Mouse (Mus musculus): ENCODE results near the gene Ash1l. TPM values are rescaled to one million over a fixed set of nuclear protein-coding genes. Genes with fewer than 3 reads are reported as not detected.
"Not testable (repeated sequence)": the region's sequence is repeated elsewhere in the genome, so short reads cannot be mapped to it uniquely, and the experiment has no call there.

The Ash1l gene
- polyA plus RNA-seq, 1 experiment from 2014 or later: 15.9 TPM

DNA sequence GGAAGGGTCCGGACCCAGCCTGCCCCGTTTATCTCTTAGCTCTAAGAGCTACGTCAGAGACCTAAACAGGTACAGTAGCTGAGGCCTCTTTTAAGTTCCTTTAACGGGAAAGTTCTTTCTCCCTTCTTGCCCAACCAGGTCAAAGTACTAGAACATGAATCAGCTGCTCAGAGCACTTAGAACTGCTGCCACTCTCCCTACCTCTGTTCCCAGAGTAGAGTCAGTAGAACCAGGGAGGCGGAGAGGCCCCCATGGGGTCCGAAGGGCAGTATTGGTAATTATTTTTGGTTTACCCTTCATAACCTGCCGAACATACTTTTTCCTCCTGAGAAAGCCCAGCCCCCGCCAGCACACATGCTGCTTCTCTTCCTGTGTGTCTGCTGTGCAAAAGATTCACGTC, 127.0 kb downstream of the Ash1l start:
- ATAC-seq (ENCODE audit: insufficient number of reproducible peaks, low FRiP score): no peak
- H3K9me3 ChIP-seq (replicated peaks): no peaks in the 10 kb centered on the region
- no peak overlapping the region for H3K4me3 ChIP-seq
- WGBS: 88% methylated on average over 9 of the region's 9 CpGs
- H3K27ac ChIP-seq (ENCODE audit: poor library complexity, severe bottlenecking): no peak overlapping the region
- H3K4me1 ChIP-seq (replicated peaks): no peaks in the 10 kb centered on the region
- H3K4me2 ChIP-seq: no peak overlapping the region
- peaks cover 82% of the 10 kb centered on the region for H3K36me3 ChIP-seq
- no peak overlapping the region for H3K9ac ChIP-seq
- no peaks in the 10 kb centered on the region for H3K27me3 ChIP-seq (replicated peaks)

DNA sequence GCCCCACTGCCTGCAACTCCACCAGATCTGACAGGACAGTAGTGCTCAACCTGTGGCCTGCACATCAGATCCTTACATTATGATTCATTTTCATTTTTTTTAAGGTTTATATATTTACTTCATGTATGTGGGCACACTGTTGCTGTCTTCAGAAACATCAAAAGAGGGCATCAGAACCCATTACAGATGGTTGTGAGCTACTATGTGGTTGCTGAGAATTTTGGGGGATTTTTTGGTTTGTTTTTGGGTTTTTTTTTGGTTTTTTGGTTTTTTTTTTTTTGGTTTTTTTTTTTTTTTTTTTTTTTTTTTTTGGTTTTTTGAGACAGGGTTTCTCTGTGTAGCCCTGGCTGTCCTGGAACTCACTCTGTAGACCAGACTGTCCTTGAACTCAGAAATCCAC, 131.9 kb downstream of the Ash1l start:
- not testable (repeated sequence) for H3K27me3 ChIP-seq (replicated peaks); H3K4me1 ChIP-seq (replicated peaks); H3K4me3 ChIP-seq; H3K27ac ChIP-seq (ENCODE audit: poor library complexity, severe bottlenecking); ATAC-seq (ENCODE audit: insufficient number of reproducible peaks, low FRiP score); H3K9me3 ChIP-seq (replicated peaks); H3K9ac ChIP-seq; H3K4me2 ChIP-seq
- peaks cover 52% of the 10 kb centered on the region for H3K36me3 ChIP-seq

DNA sequence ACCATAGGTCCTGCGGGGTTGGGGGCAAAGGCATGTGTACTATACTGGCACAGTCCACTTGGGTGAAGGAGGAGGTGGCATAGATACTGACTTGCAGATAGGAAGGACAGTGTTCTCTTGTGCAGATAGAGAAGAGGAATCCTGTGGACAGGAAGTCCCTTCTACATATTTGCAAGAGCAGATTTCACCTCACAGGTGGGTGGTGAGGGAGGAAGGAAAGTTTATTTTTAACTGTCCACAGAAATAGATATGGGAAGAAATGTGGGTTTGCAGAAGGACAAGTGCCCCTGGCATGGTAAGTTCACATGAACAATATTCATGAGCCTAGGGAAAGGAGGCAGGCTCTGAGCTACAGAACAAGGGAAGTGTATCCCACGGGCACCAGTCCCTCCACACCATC, 133.7 kb downstream of the Ash1l start:
- H3K9me3 ChIP-seq (replicated peaks): no peaks in the 10 kb centered on the region
- WGBS: 72% methylated on average over 2 of the region's 2 CpGs
- no peak overlapping the region for H3K27ac ChIP-seq (ENCODE audit: poor library complexity, severe bottlenecking)
- no peak overlapping the region for H3K4me2 ChIP-seq
- H3K4me3 ChIP-seq: no peak overlapping the region
- H3K27me3 ChIP-seq (replicated peaks): peaks cover 9% of the 10 kb centered on the region; the same call in 1 of the 2 replicates
- no peak for ATAC-seq (ENCODE audit: insufficient number of reproducible peaks, low FRiP score)
- peaks cover 37% of the 10 kb centered on the region for H3K36me3 ChIP-seq
- no peak overlapping the region for H3K9ac ChIP-seq
- peaks cover 24% of the 10 kb centered on the region for H3K4me1 ChIP-seq (replicated peaks)

DNA sequence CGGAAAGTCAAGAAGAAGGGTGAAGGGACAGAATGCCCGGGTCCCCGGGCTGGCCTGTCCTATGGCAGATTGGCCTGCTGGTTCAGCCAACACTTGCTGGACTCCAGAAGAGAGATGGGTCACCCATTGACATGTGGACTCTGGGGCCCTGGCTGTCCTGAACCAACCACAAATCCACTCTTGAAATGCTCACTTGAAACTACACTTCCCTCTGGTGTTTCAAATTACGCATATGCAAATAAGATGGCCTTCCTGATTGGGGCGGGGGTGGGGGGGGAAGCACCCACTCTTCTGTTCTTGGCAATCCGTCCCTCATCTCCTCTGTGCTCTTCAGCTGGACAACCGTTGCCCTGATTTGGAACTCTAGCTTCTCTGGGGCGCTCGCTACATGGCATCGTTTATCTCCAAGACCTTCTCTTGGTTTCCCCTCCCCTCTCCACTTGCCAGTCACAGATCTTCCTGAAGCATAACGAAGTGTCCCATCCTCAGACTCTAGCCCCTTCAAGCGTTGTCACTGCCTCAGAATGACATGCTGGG, 134.3 kb downstream of the Ash1l start:
- 80% methylated on average over 12 of the region's 12 CpGs for WGBS
- no peak for ATAC-seq (ENCODE audit: insufficient number of reproducible peaks, low FRiP score)

DNA sequence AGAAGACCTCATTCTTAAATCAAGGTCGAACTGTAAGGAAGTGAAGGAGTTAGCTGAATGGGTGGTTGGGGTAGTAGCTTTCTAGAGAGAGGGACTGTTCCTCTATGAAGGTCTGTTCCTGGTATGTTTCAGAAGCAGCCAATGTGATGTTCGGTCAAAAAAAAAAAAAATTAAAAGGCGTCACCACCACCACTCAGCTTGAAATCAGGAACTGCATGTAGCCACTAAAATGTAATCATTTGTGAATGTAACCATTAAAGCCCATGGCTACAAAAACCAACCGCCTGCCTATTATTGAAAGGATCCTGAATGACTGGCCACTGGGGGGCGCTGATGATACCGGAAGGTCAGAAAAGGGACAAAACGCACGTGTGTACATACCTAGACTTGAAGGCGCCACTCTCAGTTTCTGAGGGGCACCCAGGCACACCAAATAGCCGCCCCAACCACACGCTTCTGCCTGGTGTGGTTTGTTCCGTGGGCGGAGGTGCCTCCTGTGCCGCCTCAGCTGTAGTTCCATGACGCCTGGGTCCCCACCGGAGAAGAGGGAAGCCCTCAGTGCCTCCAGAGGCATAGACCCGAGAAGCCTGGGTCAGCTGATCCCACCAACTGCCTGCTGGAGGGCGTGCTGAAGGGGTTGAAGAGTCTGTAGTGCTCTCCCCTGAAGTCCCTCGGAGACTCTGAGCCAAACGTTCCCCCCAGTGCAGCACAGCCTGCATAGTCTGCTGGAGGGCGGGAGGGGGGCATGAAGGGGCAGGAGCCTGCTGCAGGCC, 137.1 kb downstream of the Ash1l start:
- H3K9me3 ChIP-seq (replicated peaks): no peaks in the 10 kb centered on the region
- WGBS: 22% methylated on average over 21 of the region's 21 CpGs
- peaks cover 35% of the 10 kb centered on the region for H3K4me1 ChIP-seq (replicated peaks)
- H3K27me3 ChIP-seq (replicated peaks): peaks cover 19% of the 10 kb centered on the region
- H3K4me2 ChIP-seq: peak overlapping the region; percentile 55
- no peak for ATAC-seq (ENCODE audit: insufficient number of reproducible peaks, low FRiP score)
- no peak overlapping the region for H3K9ac ChIP-seq
- peak overlapping the region; percentile 3; the same call in 1 of the 2 replicates for H3K4me3 ChIP-seq
- no peak overlapping the region for H3K27ac ChIP-seq (ENCODE audit: poor library complexity, severe bottlenecking)
- H3K36me3 ChIP-seq: peaks cover 18% of the 10 kb centered on the region

More for the DNA sequence above, 134.3 kb downstream of the Ash1l start:
- H3K27me3 ChIP-seq (replicated peaks): peaks cover 9% of the 10 kb centered on the region; the same call in 1 of the 2 replicates
- no peaks in the 10 kb centered on the region for H3K9me3 ChIP-seq (replicated peaks)
- no peak overlapping the region for H3K9ac ChIP-seq
- no peak overlapping the region for H3K27ac ChIP-seq (ENCODE audit: poor library complexity, severe bottlenecking)
- H3K4me3 ChIP-seq: no peak overlapping the region
- H3K4me2 ChIP-seq: no peak overlapping the region
- peaks cover 31% of the 10 kb centered on the region for H3K36me3 ChIP-seq
- H3K4me1 ChIP-seq (replicated peaks): peaks cover 29% of the 10 kb centered on the region

DNA sequence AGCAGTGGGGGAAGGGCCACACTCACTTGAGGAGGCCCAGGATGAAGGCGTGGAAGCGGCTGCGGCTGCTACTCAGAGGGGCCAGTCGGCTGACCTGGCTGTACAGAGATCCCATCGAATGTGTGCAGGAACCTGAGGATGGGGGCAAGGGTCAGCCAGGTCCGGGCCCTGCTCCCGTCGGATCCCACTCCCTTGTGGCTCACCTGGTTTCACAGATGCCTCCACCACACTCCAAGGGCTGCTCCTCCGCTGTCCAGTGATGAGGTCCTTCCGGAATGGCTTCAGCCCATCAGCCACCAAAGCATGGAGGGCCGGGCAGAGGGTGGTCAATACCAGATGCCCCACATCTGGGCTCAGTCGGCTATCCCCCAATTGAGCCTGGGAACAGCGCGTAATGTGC, 138.6 kb downstream of the Ash1l start:
- WGBS: 55% methylated on average over 14 of the region's 14 CpGs
- peaks cover 39% of the 10 kb centered on the region for H3K4me1 ChIP-seq (replicated peaks)
- no peaks in the 10 kb centered on the region for H3K9me3 ChIP-seq (replicated peaks)
- peak overlapping the region; percentile 97 for H3K4me2 ChIP-seq
- H3K36me3 ChIP-seq: peaks cover 20% of the 10 kb centered on the region
- ATAC-seq (ENCODE audit: insufficient number of reproducible peaks, low FRiP score): no peak
- peaks cover 30% of the 10 kb centered on the region for H3K27me3 ChIP-seq (replicated peaks)
- H3K27ac ChIP-seq (ENCODE audit: poor library complexity, severe bottlenecking): no peak overlapping the region
- peak overlapping the region; percentile 60 for H3K4me3 ChIP-seq
- 0 out of 2 replicates have a peak overlapping the region, but pooled peaks have one; percentile 57 for H3K9ac ChIP-seq

DNA sequence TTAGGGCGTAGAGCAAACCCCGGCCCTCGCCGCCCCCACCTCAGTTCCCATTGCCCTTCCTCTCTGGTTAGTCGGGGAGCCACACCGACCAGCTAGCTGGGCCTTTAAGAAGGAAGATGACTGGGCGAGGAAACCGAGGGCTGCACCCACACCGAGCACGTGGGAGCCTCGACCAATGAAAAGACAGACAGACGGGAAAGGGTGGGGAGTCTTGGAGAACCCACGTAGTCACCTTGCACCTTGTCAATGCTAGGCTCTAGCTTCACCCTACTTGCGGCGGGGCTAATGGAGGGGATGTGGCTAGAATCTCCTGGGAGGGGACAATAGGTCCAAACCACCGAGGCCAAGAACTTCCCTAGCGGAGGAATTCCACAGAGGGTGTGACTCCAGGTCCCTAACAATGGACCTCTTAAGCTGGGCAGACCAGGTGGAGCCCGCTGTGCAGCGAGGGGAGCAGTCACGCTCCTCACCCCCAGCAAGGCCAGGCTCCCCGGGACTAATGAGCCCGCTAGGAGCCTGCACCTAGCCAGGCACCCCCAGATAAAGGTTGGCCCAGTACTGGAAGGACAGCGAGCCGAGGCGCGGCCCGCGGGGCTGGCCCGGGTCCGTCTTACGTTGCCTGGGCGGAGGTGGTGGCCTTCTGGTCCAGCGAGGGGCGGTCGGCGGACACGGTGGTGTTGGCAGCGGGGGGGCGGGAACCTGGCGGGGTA, 139.6 kb downstream of the Ash1l start:
- Histone ChIP-seq H3K36me3 (peaks cover 21% of the 10 kb centered on the region), H3K4me1 (replicated peaks) (peaks cover 33% of the 10 kb centered on the region), H3K4me3 (peak overlapping the region; percentile 60), H3K27me3 (replicated peaks) (peaks cover 31% of the 10 kb centered on the region), H3K4me2 (peak overlapping the region; percentile 97), H3K27ac (ENCODE audit: poor library complexity, severe bottlenecking) (peak overlapping the region; percentile 29; the same call in 1 of the 2 replicates), H3K9ac (peak overlapping the region; percentile 70), H3K9me3 (replicated peaks) (no peaks in the 10 kb centered on the region)
- ATAC-seq (ENCODE audit: insufficient number of reproducible peaks, low FRiP score): peak; percentile 88
- under 1% methylated on average over 40 of the region's 40 CpGs for WGBS

DNA sequence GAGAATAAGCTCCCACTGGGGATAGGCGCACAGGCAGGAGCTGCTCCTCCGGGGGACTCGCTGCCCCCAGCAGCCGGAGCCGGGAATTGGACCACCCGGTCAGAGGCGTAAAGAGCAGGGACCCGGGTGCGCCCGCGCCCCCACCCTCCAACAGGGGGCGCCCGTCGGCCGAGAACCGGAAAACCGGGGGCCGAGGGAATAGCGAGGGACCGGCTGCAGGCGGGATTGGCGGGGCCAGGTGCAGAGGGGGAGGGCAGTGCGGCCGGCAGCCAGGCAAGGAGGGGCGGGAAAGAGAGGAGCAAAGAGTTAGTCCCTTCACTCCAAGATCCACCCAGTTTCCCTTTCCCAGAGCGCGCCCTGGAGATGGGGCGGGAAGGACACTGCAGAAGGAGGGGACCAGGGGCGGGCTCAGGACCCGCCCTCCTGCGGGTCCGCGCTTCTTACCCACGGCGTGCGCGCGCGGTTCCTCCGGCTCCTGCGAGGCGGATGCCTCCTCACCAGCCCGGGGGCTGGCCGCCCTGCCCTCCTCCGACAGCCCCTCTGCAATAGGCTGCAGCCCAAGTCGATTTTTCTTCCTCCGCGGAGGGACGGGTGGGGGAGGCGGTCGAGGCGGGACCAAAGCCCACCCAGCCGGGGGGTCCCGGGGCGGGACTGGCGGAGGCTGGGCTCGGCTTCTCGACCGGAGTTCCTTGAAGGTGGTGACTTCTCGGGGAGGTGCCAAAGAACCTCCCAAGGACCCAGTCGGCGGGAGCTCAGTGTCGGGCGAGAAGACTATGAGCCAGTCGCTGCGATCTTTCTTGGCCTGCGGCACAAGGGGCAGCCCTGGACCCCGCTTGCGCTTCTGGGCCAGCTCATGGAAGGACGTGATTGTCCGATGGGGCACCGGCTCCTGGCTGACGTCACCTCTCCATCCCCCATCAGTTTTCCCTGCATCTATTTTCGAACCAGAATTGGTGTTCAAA, 140.6 kb downstream of the Ash1l start:
- under 1% methylated on average over 69 of the region's 74 CpGs for WGBS
- peaks cover 33% of the 10 kb centered on the region for H3K4me1 ChIP-seq (replicated peaks)

DNA sequence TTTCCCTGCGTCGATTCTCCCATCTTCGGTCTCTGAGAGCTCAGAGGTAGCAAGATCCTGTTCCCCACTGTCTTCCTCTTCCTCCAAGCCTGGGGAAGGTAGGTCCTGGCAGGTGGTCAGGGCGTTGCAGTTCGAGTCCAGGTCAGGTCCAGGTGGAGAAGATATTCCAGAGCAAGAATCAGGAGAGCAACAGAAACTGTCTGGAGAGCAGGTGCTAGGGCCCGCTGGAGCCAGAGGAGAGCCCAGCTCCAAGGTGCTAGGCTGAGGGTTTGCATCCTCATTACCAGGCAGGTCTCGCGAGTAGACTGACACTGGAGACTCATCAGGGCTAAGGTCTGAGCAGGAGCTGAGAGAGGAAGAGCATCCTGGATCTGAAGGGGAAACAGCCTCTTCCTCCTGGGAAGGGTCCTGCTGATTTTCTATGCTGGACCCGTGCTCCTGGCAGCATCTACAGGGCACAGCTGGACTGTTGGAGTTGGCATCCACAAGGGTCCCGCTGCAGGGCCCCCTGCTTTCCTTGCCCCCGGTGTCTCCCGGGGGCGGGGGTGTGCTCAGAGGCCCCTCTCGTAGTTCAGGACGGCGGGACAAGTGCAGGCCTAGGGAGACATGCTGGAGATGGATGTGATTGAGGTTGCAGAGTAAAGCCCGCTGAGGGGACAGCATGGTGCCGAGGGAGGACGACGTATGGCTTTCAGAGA, 141.5 kb downstream of the Ash1l start:
- WGBS: 11% methylated on average over 20 of the region's 20 CpGs
- peak overlapping the region; percentile 97 for H3K4me2 ChIP-seq
- peaks cover 31% of the 10 kb centered on the region for H3K36me3 ChIP-seq
- H3K4me3 ChIP-seq: peak overlapping the region; percentile 60
- H3K9me3 ChIP-seq (replicated peaks): no peaks in the 10 kb centered on the region
- no peak for ATAC-seq (ENCODE audit: insufficient number of reproducible peaks, low FRiP score)
- H3K27ac ChIP-seq (ENCODE audit: poor library complexity, severe bottlenecking): no peak overlapping the region
- peaks cover 31% of the 10 kb centered on the region for H3K27me3 ChIP-seq (replicated peaks)
- H3K9ac ChIP-seq: peak overlapping the region; percentile 70; the same call in 1 of the 2 replicates
- H3K4me1 ChIP-seq (replicated peaks): peaks cover 33% of the 10 kb centered on the region

More for the DNA sequence above, 140.6 kb downstream of the Ash1l start:
- peak; percentile 65 for ATAC-seq (ENCODE audit: insufficient number of reproducible peaks, low FRiP score)
- Histone ChIP-seq H3K9ac (peak overlapping the region; percentile 70), H3K36me3 (peaks cover 29% of the 10 kb centered on the region), H3K27ac (ENCODE audit: poor library complexity, severe bottlenecking) (peak overlapping the region; percentile 29; the same call in 1 of the 2 replicates), H3K9me3 (replicated peaks) (no peaks in the 10 kb centered on the region), H3K4me3 (peak overlapping the region; percentile 60), H3K27me3 (replicated peaks) (peaks cover 31% of the 10 kb centered on the region), H3K4me2 (peak overlapping the region; percentile 97)

DNA sequence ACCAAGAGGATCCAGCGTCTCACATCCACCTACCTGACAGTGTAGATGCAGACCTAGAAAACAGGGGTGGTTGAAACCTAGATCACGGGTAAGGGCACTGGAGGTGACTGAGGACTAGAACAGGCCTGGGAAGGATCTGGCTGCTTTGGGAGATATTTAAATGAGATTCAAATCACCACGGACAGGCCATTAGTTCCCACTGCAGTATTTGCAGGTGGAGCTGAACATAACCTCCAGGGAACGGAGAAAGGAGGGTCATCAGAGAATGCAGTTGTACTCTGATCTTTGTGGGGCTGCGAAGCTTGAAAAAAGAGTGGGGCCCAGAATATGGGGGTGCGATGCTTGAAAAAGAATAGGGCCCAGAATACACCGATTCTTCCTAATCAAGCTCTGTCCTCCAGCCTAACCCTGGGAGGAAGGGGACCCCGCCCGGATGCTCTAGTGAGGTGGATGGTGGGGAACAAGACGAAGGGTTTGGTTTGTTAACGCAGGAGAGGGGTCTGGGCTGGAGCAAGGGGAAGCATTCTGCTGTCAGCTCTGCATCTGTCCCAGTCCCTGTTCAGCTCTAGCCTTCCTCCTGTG, 142.2 kb downstream of the Ash1l start:
- Histone ChIP-seq H3K4me1 (replicated peaks) (peaks cover 30% of the 10 kb centered on the region), H3K9me3 (replicated peaks) (no peaks in the 10 kb centered on the region), H3K27ac (ENCODE audit: poor library complexity, severe bottlenecking) (no peak overlapping the region), H3K36me3 (peaks cover 38% of the 10 kb centered on the region), H3K9ac (peak overlapping the region; percentile 50), H3K27me3 (replicated peaks) (peaks cover 31% of the 10 kb centered on the region), H3K4me3 (peak overlapping the region; percentile 34), H3K4me2 (peak overlapping the region; percentile 97)
- 25% methylated on average over 11 of the region's 11 CpGs for WGBS
- ATAC-seq (ENCODE audit: insufficient number of reproducible peaks, low FRiP score): no peak

Measured in heart, embryonic 12.5 days (tissue).